Mouse (Mus musculus) myocyte (in vitro differentiated cells): ENCODE measurements around the gene Grb7.

Experiments
- CEBPB ChIP-seq: IDR thresholded peaks from 2 replicates; pipeline ENCODE4 v1.6.1; 2011; ENCODE audit warnings: mild to moderate bottlenecking, moderate library complexity; ENCODE audit not compliant: poor library complexity, insufficient read depth, severe bottlenecking
- E2F4 ChIP-seq: IDR thresholded peaks from one replicate; pipeline ENCODE4 v1.6.1; 2011; ENCODE audit warnings: mild to moderate bottlenecking, control low read depth, moderate library complexity; ENCODE audit not compliant: insufficient read depth
- MAX ChIP-seq: IDR thresholded peaks from one replicate; pipeline ENCODE4 v1.6.1; 2011; ENCODE audit warnings: low read depth, mild to moderate bottlenecking, control low read depth
- MYOD1 ChIP-seq, 3 experiments: IDR thresholded peaks; one replicate each; pipeline ENCODE4 v1.6.1; 2011; ENCODE audit warnings: control low read depth in 2 of 3, low read depth in 2 of 3, mild to moderate bottlenecking in 2 of 3, moderate library complexity in 1 of 3; ENCODE audit not compliant: insufficient read length in 2 of 3, control insufficient read depth in 1 of 3
- MYOG ChIP-seq, 3 experiments: IDR thresholded peaks; one replicate each; pipeline ENCODE4 v1.6.1; 2011; ENCODE audit warnings: control low read depth in 2 of 3, low read depth in 2 of 3, mild to moderate bottlenecking in 2 of 3; ENCODE audit not compliant: insufficient read length in 2 of 3, control insufficient read depth in 1 of 3, insufficient read depth in 1 of 3
- POLR2A ChIP-seq: IDR thresholded peaks from one replicate; pipeline ENCODE4 v1.6.1; 2011; ENCODE audit warnings: low read depth, mild to moderate bottlenecking, control low read depth, moderate library complexity; ENCODE audit not compliant: insufficient read length
- POLR2AphosphoS2 ChIP-seq: IDR thresholded peaks from one replicate; pipeline ENCODE4 v1.6.1; 2011; ENCODE audit warnings: low read depth, control low read depth; ENCODE audit not compliant: insufficient read length
- SRF ChIP-seq: IDR thresholded peaks from one replicate; pipeline ENCODE4 v1.6.1; 2011; ENCODE audit warnings: low read depth; ENCODE audit not compliant: control insufficient read depth, insufficient read length
- TCF12 ChIP-seq: IDR thresholded peaks from one replicate; pipeline ENCODE4 v1.6.1; 2011; ENCODE audit warnings: mild to moderate bottlenecking, control low read depth; ENCODE audit not compliant: poor library complexity, insufficient read depth, severe bottlenecking
- USF1 ChIP-seq: IDR thresholded peaks from one replicate; pipeline ENCODE4 v1.6.1; 2011; ENCODE audit warnings: low read depth, mild to moderate bottlenecking, control low read depth, moderate library complexity

GRCm38 (mm10) chr11:98462255-98462654 lies 16.1 kb downstream of the Grb7 start:
- TF ChIP-seq POLR2AphosphoS2 = no peak
- TF ChIP-seq POLR2A = no peak
- no peak for TF ChIP-seq SRF
- no peak for TF ChIP-seq TCF12
- TF ChIP-seq MAX = no peak
- no peak for TF ChIP-seq MYOG (IDR thresholded peaks at IDR 0.05; ENCODE audit: control insufficient read depth in 1 of 3, insufficient read depth in 1 of 3, insufficient read length in 2 of 3, low read depth in 2 of 3)
- no peak for TF ChIP-seq MYOD1 (IDR thresholded peaks at IDR 0.05; ENCODE audit: control insufficient read depth in 1 of 3, insufficient read length in 2 of 3, low read depth in 2 of 3)
- no peak for TF ChIP-seq E2F4
- no peak for TF ChIP-seq USF1
- TF ChIP-seq CEBPB = no peak
